Mouse (Mus musculus) neural tube, embryonic 15.5 days (tissue): Measurements from ENCODE around the gene Nit1. TPM values are rescaled to one million over a fixed set of nuclear protein-coding genes. Genes with fewer than 3 reads are reported as not detected.

Source experiments
- polyA plus RNA-seq: library from polyadenylated mRNA; unstranded; fragments of >200 nt; fragmentation: Nextera tagmentation; extraction: Ambion mirVana; gene quantifications from 2 replicates; pipeline ENCODE4 v1.2.1, GENCODE M21; 2015

Gene Nit1
- polyA plus RNA-seq, 1 experiment from 2014 or later, result 53.0 TPM

Other genes starting within 250 kb of the Nit1 start
- 4.4 and 6.3 TPM in 2 replicates for gene Cfap126, start 231.7 kb downstream of the Nit1 start, polyA plus RNA-seq
- 311 and 314 TPM in 2 replicates for gene Sdhc, start 195.0 kb downstream of the Nit1 start, polyA plus RNA-seq
- 8.8 and 11.0 TPM in 2 replicates for gene Mpz, start 194.9 kb downstream of the Nit1 start, polyA plus RNA-seq
- 34.0 and 39.1 TPM in 2 replicates for gene Pcp4l1, start 149.4 kb downstream of the Nit1 start, polyA plus RNA-seq
- gene Nr1i3, start 131.7 kb downstream of the Nit1 start, polyA plus RNA-seq, result 0.38 and 0.52 TPM in 2 replicates
- 51.0 and 60.0 TPM in 2 replicates for gene Tomm40l, start 123.1 kb downstream of the Nit1 start, polyA plus RNA-seq
- 11.1 and 12.9 TPM in 2 replicates for gene Apoa2, start 120.6 kb downstream of the Nit1 start, polyA plus RNA-seq
- gene Fcer1g, start 111.3 kb downstream of the Nit1 start, polyA plus RNA-seq, result 32.0 and 46.6 TPM in 2 replicates
- gene Adamts4, start 95.2 kb downstream of the Nit1 start, polyA plus RNA-seq, result 3.3 and 3.6 TPM in 2 replicates
- gene Ndufs2, start 94.3 kb downstream of the Nit1 start, polyA plus RNA-seq, result 237 and 260 TPM in 2 replicates
- gene B4galt3, start 75.3 kb downstream of the Nit1 start, polyA plus RNA-seq, result 90.6 and 97.6 TPM in 2 replicates
- 42.7 and 48.0 TPM in 2 replicates for gene Ppox, start 64.5 kb downstream of the Nit1 start, polyA plus RNA-seq
- gene Usp21, start 57.7 kb downstream of the Nit1 start, polyA plus RNA-seq, result 87.4 and 91.6 TPM in 2 replicates
- gene Ufc1, start 50.6 kb downstream of the Nit1 start, polyA plus RNA-seq, result 115 and 119 TPM in 2 replicates
- gene Dedd, start 16.5 kb downstream of the Nit1 start, polyA plus RNA-seq, result 44.1 and 49.9 TPM in 2 replicates
- gene Pfdn2, start within 50 bp of the Nit1 start, polyA plus RNA-seq, result 146 and 162 TPM in 2 replicates
- 4.0 and 4.1 TPM in 2 replicates for gene Klhdc9, start 15.2 kb upstream of the Nit1 start, polyA plus RNA-seq
- 3.7 and 5.6 TPM in 2 replicates for gene Nectin4, start 24.5 kb upstream of the Nit1 start, polyA plus RNA-seq
- 0.88 and 6.0 TPM in 2 replicates for gene Arhgap30, start 43.3 kb upstream of the Nit1 start, polyA plus RNA-seq
- gene Usf1, start 65.7 kb upstream of the Nit1 start, polyA plus RNA-seq, result 131 and 149 TPM in 2 replicates
- 4.9 and 6.2 TPM in 2 replicates for gene Tstd1, start 73.2 kb upstream of the Nit1 start, polyA plus RNA-seq
- 11.8 and 27.5 TPM in 2 replicates for gene F11r, start 91.9 kb upstream of the Nit1 start, polyA plus RNA-seq
- gene Alyref2, start 157.8 kb upstream of the Nit1 start, polyA plus RNA-seq, result 30.6 and 34.7 TPM in 2 replicates
- not detected in 2 replicates for gene Itln1, start 189.6 kb upstream of the Nit1 start, polyA plus RNA-seq
- gene Cd244a, start 213.5 kb upstream of the Nit1 start, polyA plus RNA-seq, result 0.09 and 1.9 TPM in 2 replicates